Mouse (Mus musculus) heart, postnatal 36 days (tissue): ENCODE results near the gene Tmem116. TPM values are rescaled to one million over a fixed set of nuclear protein-coding genes. Genes with fewer than 3 reads are reported as not detected.

ENCODE experiments used
- total RNA-seq, 2 experiments: library from RNA; stranded (reverse); gene quantifications; 2 replicates each; pipeline ENCODE4 v1.2.3; 2021

Tmem116 gene
- total RNA-seq, 2 experiments from 2014 or later = 11.9 to 12.4 TPM

Other genes with a start within 250 kb of the Tmem116 start
- 100 to 1,000 TPM; 519 to 543 TPM for gene Rpl6, start 247.4 kb upstream of the Tmem116 start, total RNA-seq
- gene Hectd4, start 231.7 kb upstream of the Tmem116 start, total RNA-seq = 10 to 100 TPM; 21.1 to 24.4 TPM
- 10 to 100 TPM; 60.7 to 65.0 TPM for gene Trafd1, start 66.3 kb upstream of the Tmem116 start, total RNA-seq
- 10 to 100 TPM; 20.8 to 23.5 TPM for gene Naa25, start 54.0 kb upstream of the Tmem116 start, total RNA-seq
- gene Erp29, start 613 bp downstream of the Tmem116 start, total RNA-seq = 10 to 100 TPM; 71.5 to 78.6 TPM
- gene Adam1b, start 51.5 kb downstream of the Tmem116 start, total RNA-seq = not detected
- 1 to 10 TPM; 1.8 to 1.9 TPM for gene Adam1a, start 93.6 kb downstream of the Tmem116 start, total RNA-seq
- gene Gm42878, start 93.6 kb downstream of the Tmem116 start, total RNA-seq = not detected
- gene Mapkapk5, start 94.0 kb downstream of the Tmem116 start, total RNA-seq = 10 to 100 TPM; 85.1 to 89.3 TPM
- 100 to 1,000 TPM; 263 to 319 TPM for gene Aldh2, start 141.9 kb downstream of the Tmem116 start, total RNA-seq
- 10 to 100 TPM; 64.8 to 73.6 TPM for gene Acad12, start 167.0 kb downstream of the Tmem116 start, total RNA-seq
- 10 to 100 TPM; 19.8 to 23.8 TPM for gene Acad10, start 208.6 kb downstream of the Tmem116 start, total RNA-seq
- gene Brap, start 208.7 kb downstream of the Tmem116 start, total RNA-seq = 10 to 100 TPM; 29.8 to 31.9 TPM